Comparison of ENCODE assay signal across 8 mouse cellular contexts in the genomic region with DNA sequence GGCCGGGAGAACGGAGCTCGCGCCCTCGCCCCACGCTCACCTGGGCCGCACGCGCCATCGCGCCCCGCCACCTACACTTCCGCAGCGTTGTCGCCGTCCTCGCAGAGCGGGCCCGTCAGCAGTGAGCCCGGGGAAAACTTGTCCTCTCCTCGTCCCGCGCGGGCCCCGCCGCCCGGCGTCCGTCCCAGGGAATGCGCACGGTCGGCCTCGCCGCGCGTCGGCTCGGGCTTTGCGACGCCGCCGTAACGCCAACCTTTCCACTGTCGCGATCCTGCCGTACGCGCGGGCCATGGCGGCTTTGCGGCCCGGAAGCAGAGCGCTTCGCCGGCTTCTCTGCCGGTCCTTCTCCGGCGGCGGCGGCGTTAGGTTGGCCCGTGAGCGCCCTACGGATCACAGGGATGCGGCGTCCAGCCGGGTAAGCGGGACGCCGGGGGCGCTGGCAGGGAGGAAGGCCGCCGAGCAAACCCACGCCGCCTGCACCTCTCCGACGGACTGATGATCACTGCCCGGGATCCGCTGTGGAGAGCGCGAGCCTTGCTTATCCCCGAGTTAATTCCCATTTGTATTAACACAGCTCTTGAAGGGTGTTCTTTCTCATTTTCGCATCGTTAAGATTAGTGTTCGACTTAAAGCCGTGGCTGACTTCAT. TPM values are rescaled to one million over a fixed set of nuclear protein-coding genes. Genes with fewer than 3 reads are reported as not detected.
DNase-seq lines count a peak whose midpoint lies in the region; ATAC-seq and TF ChIP-seq lines count a peak whose summit lies in the region.

A gene (minus strand): TSS at position 254 of the 648 bp plus-strand sequence.
A gene (plus strand): TSS at position 258 of the 648 bp plus-strand sequence.

- under 1% methylated on average over 80 of the region's 86 CpGs for WGBS in heart, embryonic 13.5 days
- under 1% methylated on average over 69 of the region's 86 CpGs for WGBS in kidney, postnatal 0 days
- under 1% methylated on average over 86 of the region's 86 CpGs for WGBS in liver, embryonic 13.5 days (ENCODE audit: insufficient replicate concordance)
- under 1% methylated on average over 84 of the region's 86 CpGs for WGBS in stomach, embryonic 14.5 days

- no peaks in the 10 kb centered on the region for H3K9me3 ChIP-seq in heart, embryonic 13.5 days
- no peaks in the 10 kb centered on the region for H3K9me3 ChIP-seq in kidney, postnatal 0 days (replicated peaks; ENCODE audit: low read length)
- peaks cover 7% of the 10 kb centered on the region; the same call in 1 of the 2 replicates for H3K9me3 ChIP-seq in liver, embryonic 13.5 days (replicated peaks)
- H3K9me3 ChIP-seq in stomach, embryonic 14.5 days (ENCODE audit: control insufficient read depth, low read depth, low read length) = no peaks in the 10 kb centered on the region

- H3K27ac ChIP-seq in heart, embryonic 13.5 days (replicated peaks) = peak within 1 kb of the TSS; percentile 80
- H3K27ac ChIP-seq in kidney, postnatal 0 days = peak within 1 kb of the TSS; percentile 85
- H3K27ac ChIP-seq in liver, embryonic 13.5 days = peak within 1 kb of the TSS; percentile 79
- peak within 1 kb of the TSS; percentile 72 for H3K27ac ChIP-seq in stomach, embryonic 14.5 days (ENCODE audit: low read length)

- TF ChIP-seq CTCF in kidney, postnatal 0 days (IDR thresholded peaks at IDR 0.05; ENCODE audit: low read depth) = peak; percentile 33; the same call in 1 of the 2 replicates

- H3K36me3 ChIP-seq in heart, embryonic 13.5 days = peaks cover 44% of the 10 kb centered on the region
- H3K36me3 ChIP-seq in kidney, postnatal 0 days (ENCODE audit: insufficient read depth, low read length) = peaks cover 21% of the 10 kb centered on the region
- peaks cover 42% of the 10 kb centered on the region for H3K36me3 ChIP-seq in liver, embryonic 13.5 days
- H3K36me3 ChIP-seq in stomach, embryonic 14.5 days (ENCODE audit: control insufficient read depth, insufficient read depth, low read length) = peaks cover 24% of the 10 kb centered on the region

- peaks cover 30% of the 10 kb centered on the region for H3K4me1 ChIP-seq in heart, embryonic 13.5 days
- peaks cover 13% of the 10 kb centered on the region for H3K4me1 ChIP-seq in kidney, postnatal 0 days (replicated peaks; ENCODE audit: insufficient read depth, low read length)
- H3K4me1 ChIP-seq in liver, embryonic 13.5 days (replicated peaks) = peaks cover 45% of the 10 kb centered on the region
- H3K4me1 ChIP-seq in stomach, embryonic 14.5 days (ENCODE audit: control insufficient read depth, insufficient read depth, low read length) = peaks cover 9% of the 10 kb centered on the region; the same call in 1 of the 2 replicates

- H3K27me3 ChIP-seq in heart, embryonic 13.5 days (replicated peaks) = no peaks in the 10 kb centered on the region
- no peaks in the 10 kb centered on the region for H3K27me3 ChIP-seq in kidney, postnatal 0 days (ENCODE audit: insufficient read depth, low read length)
- H3K27me3 ChIP-seq in liver, embryonic 13.5 days = no peaks in the 10 kb centered on the region
- no peaks in the 10 kb centered on the region for H3K27me3 ChIP-seq in stomach, embryonic 14.5 days (ENCODE audit: control insufficient read depth, insufficient read depth, low read length)

- peak within 1 kb of the TSS; percentile 99 for H3K4me3 ChIP-seq in heart, embryonic 13.5 days
- peak within 1 kb of the TSS; percentile 97 for H3K4me3 ChIP-seq in kidney, postnatal 0 days (replicated peaks; ENCODE audit: low read depth, low read length)
- peak within 1 kb of the TSS; percentile 94 for H3K4me3 ChIP-seq in liver, embryonic 13.5 days (replicated peaks)
- peak within 1 kb of the TSS; percentile 99 for H3K4me3 ChIP-seq in stomach, embryonic 14.5 days (ENCODE audit: low read depth, low read length)

- peak within 1 kb of the TSS; percentile 85 for H3K4me2 ChIP-seq in heart, embryonic 13.5 days
- H3K4me2 ChIP-seq in kidney, postnatal 0 days (ENCODE audit: low read length) = peak within 1 kb of the TSS; percentile 84
- peak within 1 kb of the TSS; percentile 92 for H3K4me2 ChIP-seq in liver, embryonic 13.5 days
- H3K4me2 ChIP-seq in stomach, embryonic 14.5 days (replicated peaks; ENCODE audit: low read depth, low read length) = peak within 1 kb of the TSS; percentile 70

- peak within 1 kb of the TSS; percentile 99 for H3K9ac ChIP-seq in heart, embryonic 13.5 days
- peak within 1 kb of the TSS; percentile 96 for H3K9ac ChIP-seq in kidney, postnatal 0 days (ENCODE audit: low read depth, low read length)
- H3K9ac ChIP-seq in liver, embryonic 13.5 days = peak within 1 kb of the TSS; percentile 96
- peak within 1 kb of the TSS; percentile 93 for H3K9ac ChIP-seq in stomach, embryonic 14.5 days (replicated peaks; ENCODE audit: low read depth, low read length)

- DNase-seq in CD8-positive naive resting alpha-beta T cell, adult 2 months (ENCODE audit: low read depth in 2 of 2, low spot score in 2 of 2) = peak; percentile 84 to 89
- DNase-seq in c-Kit-negative CD71-positive TER-119-positive erythroid progenitor cells, embryonic 14.5 days (ENCODE audit: low read depth, low spot score) = peak; percentile 76
- peak; percentile 64 for DNase-seq in fibroblast of lung, adult 2 months (ENCODE audit: low read depth)
- DNase-seq in kidney, postnatal 0 days (ENCODE audit: low spot score) = peak; percentile 97
- peak; percentile 82 for DNase-seq in liver, embryonic 13.5 days
- peak; percentile 73 to 87 for DNase-seq in natural killer cell, adult 2 months (ENCODE audit: low spot score in 2 of 2)

- ATAC-seq in heart, embryonic 13.5 days (ENCODE audit: extremely low read depth, insufficient number of reproducible peaks, low FRiP score, low TSS enrichment) = peak; percentile 79
- peak; percentile 93 for ATAC-seq in kidney, postnatal 0 days (replicated peaks; ENCODE audit: low FRiP score, low read depth)
- ATAC-seq in liver, embryonic 13.5 days (ENCODE audit: low read depth) = peak; percentile 85
- ATAC-seq in stomach, embryonic 14.5 days (ENCODE audit: insufficient number of reproducible peaks, insufficient read depth, low FRiP score, low read depth) = peak; percentile 93

RNA-seq across cellular contexts. Expression of the first gene that starts in this region (rescaled TPM):
- 35.4 and 41.6 TPM in 2 replicates for polyA plus RNA-seq in heart, embryonic 13.5 days (2015; fragmentation: Nextera tagmentation; extraction: Ambion mirVana)
- 45.7 and 48.9 TPM in 2 replicates for polyA plus RNA-seq in kidney, postnatal 0 days (2015; fragmentation: Nextera tagmentation; extraction: Ambion mirVana)
- 22.4 and 23.1 TPM in 2 replicates for polyA plus RNA-seq in liver, embryonic 13.5 days (2015; fragmentation: Nextera tagmentation; extraction: Ambion mirVana)
- polyA plus RNA-seq in stomach, embryonic 14.5 days (2014; fragmentation: Nextera tagmentation; extraction: Ambion mirVana) = 49.8 and 58.0 TPM in 2 replicates

RNA-seq across cellular contexts. Expression of the second gene that starts in this region (rescaled TPM):
- 41.0 and 45.5 TPM in 2 replicates for polyA plus RNA-seq in heart, embryonic 13.5 days (2015; fragmentation: Nextera tagmentation; extraction: Ambion mirVana)
- 57.8 and 61.4 TPM in 2 replicates for polyA plus RNA-seq in kidney, postnatal 0 days (2015; fragmentation: Nextera tagmentation; extraction: Ambion mirVana)
- polyA plus RNA-seq in liver, embryonic 13.5 days (2015; fragmentation: Nextera tagmentation; extraction: Ambion mirVana) = 28.8 and 30.6 TPM in 2 replicates
- polyA plus RNA-seq in stomach, embryonic 14.5 days (2014; fragmentation: Nextera tagmentation; extraction: Ambion mirVana) = 56.1 and 60.8 TPM in 2 replicates

Comparison
In these comparisons a context has a peak if more than half of its experiments do, and no peak if none do; other contexts are left out.
1. Peak in every context shown above with its lines: DNase-seq, ATAC-seq, H3K4me3 ChIP-seq and H3K27ac ChIP-seq.